Mouse (Mus musculus): ENCODE measurements around the gene Vmn2r25.
"Not testable (repeated sequence)": the region's sequence is repeated elsewhere in the genome, so short reads cannot be mapped to it uniquely, and the experiment has no call there.

Vmn2r25 gene

DNA sequence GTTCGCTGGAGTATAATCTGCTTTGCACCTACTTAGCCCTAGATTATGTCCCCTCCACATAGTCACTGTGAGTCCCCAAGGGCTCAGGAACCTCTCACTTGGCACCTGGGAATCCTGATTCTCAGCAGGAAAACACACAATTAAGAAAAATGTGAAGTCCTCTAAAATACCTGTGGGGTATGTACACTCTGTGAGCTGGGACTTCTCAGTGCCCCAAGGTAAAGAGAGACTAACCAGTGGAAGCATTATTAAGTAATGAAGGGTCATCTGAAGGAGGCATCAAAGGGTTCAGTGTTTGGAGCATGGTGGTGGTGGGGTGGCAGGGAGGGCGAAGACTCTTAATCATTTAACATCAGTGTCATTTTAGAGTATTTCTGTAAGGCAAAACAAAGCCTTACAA lies at the start of gene Vmn2r25:
Gene Vmn2r25 (minus strand): TSS at position 101 of the 400 bp plus-strand sequence.
- not testable (repeated sequence) for DNase-seq

DNA sequence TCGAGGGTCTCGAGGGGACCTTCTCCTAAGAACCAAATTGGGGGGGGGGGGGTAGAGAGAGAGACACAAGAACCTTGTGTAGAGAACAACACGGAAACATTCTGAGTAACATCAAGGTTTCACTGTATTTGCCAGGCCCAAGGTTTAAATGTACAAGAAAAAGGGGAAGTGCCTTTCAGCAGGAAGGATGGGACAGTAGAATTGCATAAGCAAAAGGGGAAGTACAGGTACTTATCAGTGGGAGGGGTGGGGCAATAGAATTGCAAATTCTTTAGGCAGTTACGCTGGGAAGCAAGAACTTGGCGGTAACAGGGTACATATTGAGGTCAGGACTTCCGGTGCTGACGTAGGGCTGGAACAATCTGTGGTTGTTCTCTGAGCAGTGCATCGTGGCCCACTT lies 33.3 kb downstream of the Vmn2r25 start:
- DNase-seq: no peak

DNA sequence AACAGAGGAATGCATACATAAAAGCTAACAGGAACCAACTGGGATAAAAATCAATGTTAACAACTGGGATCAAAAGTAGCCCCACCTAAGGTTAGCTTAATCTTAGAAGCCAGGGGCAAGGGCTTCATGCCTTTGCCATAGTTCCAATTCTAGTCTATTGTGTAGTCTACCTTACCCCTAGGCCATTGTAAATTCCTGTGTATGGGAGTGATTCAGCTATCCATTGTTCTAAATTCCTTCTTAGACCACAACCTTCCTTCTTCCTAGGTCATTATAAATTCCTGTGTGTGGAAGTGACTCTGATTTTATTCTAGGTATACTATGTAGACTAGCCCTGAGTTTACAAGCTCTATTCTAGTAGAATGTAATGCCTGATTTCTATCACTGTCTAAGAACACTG lies 43.0 kb downstream of the Vmn2r25 start:
- DNase-seq: not testable (repeated sequence)

DNA sequence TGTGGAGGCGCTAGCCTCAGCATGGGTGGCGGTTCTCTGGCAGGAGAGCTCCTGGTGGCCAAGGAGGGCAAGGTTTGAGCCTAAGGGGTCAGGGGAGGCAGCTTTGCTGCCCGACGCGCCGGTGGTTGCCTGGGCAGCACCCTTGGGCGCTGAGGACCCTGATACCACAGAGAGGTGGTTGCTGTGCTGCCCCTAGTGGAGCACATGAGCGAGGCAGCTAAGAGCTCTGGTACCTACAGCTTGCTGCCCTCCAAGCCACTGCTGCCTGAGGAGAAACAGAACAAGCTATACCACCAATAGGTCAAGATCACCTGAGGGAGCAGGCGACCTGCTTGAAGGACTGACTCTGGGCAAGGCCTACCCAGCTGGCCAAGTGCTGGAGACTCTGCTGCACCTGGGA lies 59.5 kb downstream of the Vmn2r25 start:
- no peak for DNase-seq

DNA sequence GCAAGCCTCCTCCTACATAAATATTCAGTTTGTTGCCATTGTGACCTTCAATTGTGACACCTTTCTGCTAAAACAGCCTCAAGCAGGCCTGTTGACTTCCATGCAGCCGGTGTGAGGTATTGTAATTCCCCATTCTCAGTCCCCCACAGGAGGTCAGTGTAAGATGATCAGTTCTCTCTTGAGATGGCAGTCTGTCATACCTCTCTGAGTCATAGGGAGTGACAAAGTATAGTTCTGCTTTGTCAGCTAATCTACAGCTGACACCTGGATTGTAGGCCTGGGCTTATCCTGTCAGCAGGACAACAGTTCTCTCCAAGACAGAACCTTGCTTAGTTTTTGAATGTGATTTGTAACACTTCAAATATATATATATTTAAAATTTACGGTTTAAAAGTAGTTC lies 68.4 kb downstream of the Vmn2r25 start:
- no peak for DNase-seq

DNA sequence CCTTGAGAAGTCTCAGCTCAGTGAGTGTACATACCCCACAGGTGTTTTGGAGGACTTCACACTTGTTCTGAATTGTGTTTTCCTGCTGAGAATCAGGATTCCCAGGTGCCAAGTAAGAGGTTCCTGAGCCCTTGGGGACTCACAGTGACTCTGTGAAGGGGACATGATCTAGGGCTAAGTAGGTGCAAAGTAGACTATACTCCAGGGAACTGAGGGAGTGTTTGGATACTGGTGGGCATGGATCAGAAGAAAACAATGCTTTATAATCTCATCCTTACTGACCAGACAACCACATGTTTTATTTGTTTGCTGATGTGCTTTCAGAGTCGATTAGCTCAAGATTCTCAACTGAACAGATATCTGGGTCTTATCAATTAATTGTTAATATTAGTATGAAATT lies 74.7 kb downstream of the Vmn2r25 start, which contains the start of gene Vmn2r24:
Gene Vmn2r24 (plus strand): TSS at position 301 of the 400 bp plus-strand sequence.
- DNase-seq: no peak

All from kidney, adult 9 months (tissue).